Mouse (Mus musculus) neural tube, embryonic 13.5 days (tissue): Measurements from ENCODE around the gene Actn2. TPM values are rescaled to one million over a fixed set of nuclear protein-coding genes. Genes with fewer than 3 reads are reported as not detected.

Experiments used
- ATAC-seq: fragments of 200-750 bp; cut with Nextera tagmentation; 2 replicates; pipeline ENCODE4 v1.8.0; 2017; ENCODE audit warnings: low read depth, mild to moderate bottlenecking, moderate TSS enrichment, moderate library complexity
- H3K27ac ChIP-seq: fragments of 300-500 bp; sonication (generic); replicated peaks from 2 replicates; pipeline ENCODE4 v1.5.1; 2015; ENCODE audit warnings: moderate library complexity, mild to moderate bottlenecking, inconsistent platforms
- H3K27me3 ChIP-seq: fragments of 300-500 bp; sonication (generic); 2 replicates; pipeline ENCODE4 v1.6.1; 2015; ENCODE audit warnings: mild to moderate bottlenecking, inconsistent platforms
- H3K36me3 ChIP-seq: fragments of 300-500 bp; sonication (generic); 2 replicates; pipeline ENCODE4 v1.6.1; 2015; ENCODE audit warnings: mild to moderate bottlenecking, inconsistent platforms
- H3K4me1 ChIP-seq: fragments of 300-500 bp; sonication (generic); replicated peaks from 2 replicates; pipeline ENCODE4 v1.6.1; 2015; ENCODE audit warnings: inconsistent platforms
- H3K4me2 ChIP-seq: fragments of 300-500 bp; sonication (generic); 2 replicates; pipeline ENCODE4 v1.6.1; 2015; ENCODE audit warnings: inconsistent platforms, mild to moderate bottlenecking, moderate library complexity
- H3K4me3 ChIP-seq: fragments of 300-500 bp; sonication (generic); 2 replicates; pipeline ENCODE4 v1.5.1; 2015; ENCODE audit warnings: mild to moderate bottlenecking, inconsistent platforms
- H3K9ac ChIP-seq: fragments of 300-500 bp; sonication (generic); 2 replicates; pipeline ENCODE4 v1.6.1; 2015; ENCODE audit warnings: moderate library complexity, mild to moderate bottlenecking, inconsistent platforms
- H3K9me3 ChIP-seq: fragments of 300-500 bp; sonication (generic); 2 replicates; pipeline ENCODE4 v1.6.1; 2016; ENCODE audit warnings: inconsistent platforms
- WGBS: fragments of 180-500 bp; shearing (Covaris S2); methylation state at CpG from one replicate; pipeline ENCODE4 v1.1.7; 2015; 5-methylcytosine and 5-hydroxymethylcytosine counted together
- polyA plus RNA-seq: library from polyadenylated mRNA; unstranded; fragments of >200 nt; fragmentation: Nextera tagmentation; extraction: Ambion mirVana; gene quantifications from 2 replicates; pipeline ENCODE4 v1.2.1, GENCODE M21; 2015

Actn2 gene
- polyA plus RNA-seq, 1 experiment from 2014 or later = 9.7 TPM

- H3K4me2 ChIP-seq = no peak overlapping the region
- no peaks in the 10 kb centered on the region for H3K27me3 ChIP-seq
- no peak overlapping the region for H3K4me3 ChIP-seq
- 78% methylated on average over 4 of the region's 4 CpGs for WGBS
- H3K36me3 ChIP-seq = no peaks in the 10 kb centered on the region
- peaks cover 8% of the 10 kb centered on the region; the same call in 1 of the 2 replicates for H3K4me1 ChIP-seq
- no peaks in the 10 kb centered on the region for H3K9me3 ChIP-seq
- no peak overlapping the region for H3K27ac ChIP-seq
- ATAC-seq = no peak
- H3K9ac ChIP-seq = no peak overlapping the region
These were observed 29.2 kb downstream of the Actn2 start for GRCm38 (mm10) chr13:12311371-12311770.

DNA sequence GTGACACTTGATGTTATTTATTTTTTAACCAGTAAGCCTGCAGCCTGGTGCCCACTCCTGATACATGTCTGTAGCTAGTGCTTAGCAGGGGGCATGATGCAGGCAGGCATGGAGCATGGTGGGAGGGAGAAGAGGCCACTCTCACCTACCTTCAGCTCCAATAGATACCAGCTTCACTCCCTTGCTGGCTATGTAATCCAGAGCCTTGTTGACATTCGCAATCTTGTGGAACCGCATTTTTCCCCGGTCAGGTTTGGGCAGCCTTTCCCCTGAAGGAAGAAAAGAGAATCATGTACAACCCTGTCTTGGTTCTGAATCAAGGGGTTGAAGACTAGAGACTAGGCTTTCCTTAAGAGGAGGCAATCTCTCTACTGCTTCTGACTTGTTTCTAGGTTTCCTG, 31.1 kb downstream of the Actn2 start:
- Histone ChIP-seq H3K27ac (no peak overlapping the region), H3K36me3 (no peaks in the 10 kb centered on the region), H3K4me2 (no peak overlapping the region), H3K4me1 (peaks cover 8% of the 10 kb centered on the region; the same call in 1 of the 2 replicates), H3K9ac (no peak overlapping the region), H3K9me3 (no peaks in the 10 kb centered on the region), H3K27me3 (no peaks in the 10 kb centered on the region), H3K4me3 (no peak overlapping the region)
- WGBS = 95% methylated on average over 3 of the region's 3 CpGs
- no peak for ATAC-seq

DNA sequence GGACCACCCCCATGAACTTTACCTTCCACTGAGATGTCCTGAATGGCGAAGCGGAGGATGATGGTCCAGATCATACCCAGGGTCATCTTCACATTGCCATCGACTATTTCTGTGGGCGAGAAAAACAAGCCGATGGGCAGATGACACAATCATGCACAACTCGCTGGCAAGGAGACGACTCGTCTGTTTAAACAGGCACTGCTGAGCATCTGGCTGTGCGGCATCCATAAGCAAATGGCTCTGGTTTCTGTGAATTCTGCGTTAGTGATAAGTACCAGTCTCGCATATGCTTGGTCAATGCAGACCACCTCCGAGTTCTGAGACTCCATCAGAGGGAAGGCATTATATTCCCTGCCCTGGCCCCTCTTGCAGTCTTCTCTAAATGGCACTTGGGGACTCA, 31.7 kb downstream of the Actn2 start:
- no peak for ATAC-seq
- no peak overlapping the region for H3K4me3 ChIP-seq
- no peaks in the 10 kb centered on the region for H3K9me3 ChIP-seq
- peaks cover 8% of the 10 kb centered on the region; the same call in 1 of the 2 replicates for H3K4me1 ChIP-seq
- H3K27ac ChIP-seq = no peak overlapping the region
- H3K27me3 ChIP-seq = no peaks in the 10 kb centered on the region
- no peak overlapping the region for H3K9ac ChIP-seq
- no peaks in the 10 kb centered on the region for H3K36me3 ChIP-seq
- WGBS = 93% methylated on average over 12 of the region's 12 CpGs
- H3K4me2 ChIP-seq = no peak overlapping the region

GRCm38 (mm10) chr13:12308473-12308872, 32.1 kb downstream of the Actn2 start:
- H3K4me3 ChIP-seq = no peak overlapping the region
- no peak overlapping the region for H3K4me2 ChIP-seq
- WGBS = 85% methylated on average over 8 of the region's 8 CpGs
- H3K4me1 ChIP-seq = peaks cover 8% of the 10 kb centered on the region; the same call in 1 of the 2 replicates
- H3K36me3 ChIP-seq = no peaks in the 10 kb centered on the region
- no peaks in the 10 kb centered on the region for H3K9me3 ChIP-seq
- no peak overlapping the region for H3K9ac ChIP-seq
- no peaks in the 10 kb centered on the region for H3K27me3 ChIP-seq
- no peak overlapping the region for H3K27ac ChIP-seq
- no peak for ATAC-seq

- ATAC-seq = no peak
- H3K27me3 ChIP-seq = no peaks in the 10 kb centered on the region
These were observed 33.3 kb downstream of the Actn2 start for GRCm38 (mm10) chr13:12307286-12307685.

GRCm38 (mm10) chr13:12305540-12305939, 35.0 kb downstream of the Actn2 start:
- Histone ChIP-seq H3K27ac (no peak overlapping the region), H3K36me3 (no peaks in the 10 kb centered on the region), H3K4me3 (no peak overlapping the region), H3K9me3 (no peaks in the 10 kb centered on the region), H3K27me3 (no peaks in the 10 kb centered on the region), H3K9ac (no peak overlapping the region), H3K4me2 (no peak overlapping the region), H3K4me1 (no peaks in the 10 kb centered on the region)
- no peak for ATAC-seq
- 90% methylated on average over 8 of the region's 8 CpGs for WGBS

More at GRCm38 (mm10) chr13:12307286-12307685, 33.3 kb downstream of the Actn2 start:
- Histone ChIP-seq H3K4me3 (no peak overlapping the region), H3K36me3 (no peaks in the 10 kb centered on the region), H3K9me3 (no peaks in the 10 kb centered on the region), H3K4me2 (no peak overlapping the region), H3K9ac (no peak overlapping the region), H3K27ac (no peak overlapping the region), H3K4me1 (peaks cover 6% of the 10 kb centered on the region; the same call in 1 of the 2 replicates)
- 80% methylated on average over 4 of the region's 4 CpGs for WGBS

DNA sequence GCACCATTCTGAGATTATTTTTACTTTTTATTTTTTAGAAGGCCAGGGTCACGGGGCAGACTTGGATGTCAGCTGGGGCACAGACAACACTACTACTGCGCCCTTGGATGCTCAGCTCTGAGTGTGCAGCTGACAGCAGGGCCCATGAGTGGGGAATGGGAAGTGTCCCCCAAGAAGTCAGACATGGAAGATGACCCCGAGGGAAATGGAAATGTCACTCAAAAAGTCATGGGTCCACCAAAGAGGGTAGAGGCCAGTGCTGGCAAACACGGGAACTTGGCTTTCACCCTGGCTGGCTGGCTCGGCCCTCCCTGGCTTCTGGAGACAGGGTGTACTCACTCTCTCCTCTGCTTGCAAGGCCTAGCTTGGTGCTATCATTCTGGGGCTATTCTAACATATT, 35.6 kb downstream of the Actn2 start:
- no peak overlapping the region for H3K27ac ChIP-seq
- ATAC-seq = no peak
- no peak overlapping the region for H3K9ac ChIP-seq
- H3K4me3 ChIP-seq = no peak overlapping the region
- no peaks in the 10 kb centered on the region for H3K9me3 ChIP-seq
- no peaks in the 10 kb centered on the region for H3K4me1 ChIP-seq
- no peak overlapping the region for H3K4me2 ChIP-seq
- WGBS = 90% methylated on average over 5 of the region's 5 CpGs
- no peaks in the 10 kb centered on the region for H3K36me3 ChIP-seq
- no peaks in the 10 kb centered on the region for H3K27me3 ChIP-seq

DNA sequence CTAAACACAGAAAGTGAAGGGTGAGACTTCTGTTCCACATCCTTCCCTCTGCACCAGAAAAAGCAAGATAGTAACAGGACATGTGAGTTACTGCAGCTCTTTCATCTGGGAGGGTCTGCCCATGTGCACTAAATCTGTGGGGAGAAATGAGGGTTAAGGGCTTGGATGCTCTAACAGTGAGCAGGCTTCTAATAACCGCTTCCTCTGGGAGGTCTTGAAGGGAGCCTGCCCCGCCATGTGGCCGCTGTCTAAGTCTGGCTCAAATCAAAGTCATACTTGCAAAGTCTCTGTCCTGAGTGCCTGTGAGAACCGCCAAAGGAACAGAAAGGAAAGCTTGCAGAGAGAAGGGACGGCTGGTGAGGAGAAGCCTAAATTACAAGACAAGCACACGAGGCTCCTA, 42.8 kb downstream of the Actn2 start:
- Histone ChIP-seq H3K4me3 (no peak overlapping the region), H3K36me3 (no peaks in the 10 kb centered on the region), H3K27ac (no peak overlapping the region), H3K9me3 (no peaks in the 10 kb centered on the region), H3K27me3 (no peaks in the 10 kb centered on the region), H3K4me1 (no peaks in the 10 kb centered on the region), H3K4me2 (no peak overlapping the region), H3K9ac (no peak overlapping the region)
- 84% methylated on average over 6 of the region's 6 CpGs for WGBS
- ATAC-seq = no peak

DNA sequence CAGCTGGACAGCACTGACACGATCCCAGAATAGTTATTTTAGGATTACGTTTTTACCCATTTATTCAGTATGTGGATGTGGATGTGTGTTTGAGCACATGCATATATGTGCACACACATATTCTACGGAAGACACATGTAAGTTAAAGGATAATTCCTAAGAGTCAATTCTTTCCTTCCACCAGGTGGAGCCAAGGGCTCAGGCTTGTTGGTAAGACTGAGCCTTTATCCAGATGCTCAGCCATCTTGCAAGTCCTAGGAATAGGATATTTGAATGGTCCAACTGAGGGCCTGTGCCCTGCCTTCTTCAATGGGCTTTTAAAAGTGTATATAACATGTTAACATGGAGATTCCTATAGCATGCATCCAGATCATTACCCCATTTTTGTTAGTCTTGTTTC, 43.9 kb downstream of the Actn2 start:
- no peak for ATAC-seq
- H3K9ac ChIP-seq = no peak overlapping the region
- no peaks in the 10 kb centered on the region for H3K36me3 ChIP-seq

DNA sequence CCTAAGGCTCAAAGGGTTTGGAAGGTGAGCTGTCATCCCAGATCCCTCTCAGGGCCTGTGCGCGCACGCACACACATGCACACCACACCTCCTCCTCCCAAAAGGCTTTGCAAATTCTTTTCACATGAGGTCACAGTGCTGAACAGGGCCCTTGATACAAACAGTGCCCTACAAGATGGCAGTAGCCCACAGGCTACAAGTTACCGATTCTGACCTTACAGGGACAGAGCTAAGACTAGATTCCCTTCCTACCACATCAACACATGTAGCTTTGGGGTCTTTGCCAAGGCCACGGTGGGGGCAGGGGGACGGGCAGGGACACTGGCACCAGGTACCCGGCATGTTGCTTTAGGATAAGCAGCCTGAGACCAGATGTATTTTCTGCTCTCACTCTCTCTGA, 46.8 kb downstream of the Actn2 start:
- Histone ChIP-seq H3K9ac (no peak overlapping the region), H3K27ac (no peak overlapping the region), H3K4me2 (no peak overlapping the region), H3K27me3 (no peaks in the 10 kb centered on the region), H3K9me3 (no peaks in the 10 kb centered on the region), H3K36me3 (no peaks in the 10 kb centered on the region), H3K4me1 (no peaks in the 10 kb centered on the region), H3K4me3 (no peak overlapping the region)
- WGBS = 93% methylated on average over 7 of the region's 7 CpGs
- no peak for ATAC-seq

More for the DNA sequence above, 43.9 kb downstream of the Actn2 start:
- Histone ChIP-seq H3K27ac (no peak overlapping the region), H3K4me1 (no peaks in the 10 kb centered on the region), H3K9me3 (no peaks in the 10 kb centered on the region), H3K4me3 (no peak overlapping the region), H3K4me2 (no peak overlapping the region), H3K27me3 (no peaks in the 10 kb centered on the region)
- 96% methylated on average over 3 of the region's 3 CpGs for WGBS

DNA sequence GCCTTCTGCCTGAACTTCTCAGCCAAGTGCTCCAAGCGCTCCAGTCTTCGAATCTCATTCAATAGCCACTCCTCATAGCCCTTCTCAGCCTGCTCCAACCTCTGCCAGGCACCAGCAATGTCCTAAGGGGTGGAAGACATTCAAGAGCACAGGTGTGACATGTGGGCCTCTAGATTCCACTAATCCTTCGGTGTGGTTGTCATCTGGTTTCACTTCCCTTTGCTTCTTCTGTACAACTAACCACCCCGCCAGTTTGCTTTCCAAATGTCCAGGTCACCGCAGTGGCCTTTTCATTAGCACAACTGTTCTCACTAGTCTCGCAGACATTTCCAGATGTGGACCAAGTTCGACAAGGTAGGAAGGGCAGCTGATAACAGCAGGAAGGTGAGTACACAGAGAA, 49.9 kb downstream of the Actn2 start:
- no peak overlapping the region for H3K4me2 ChIP-seq

GRCm38 (mm10) chr13:12284528-12284927, 56.0 kb downstream of the Actn2 start:
- Histone ChIP-seq H3K4me1 (no peaks in the 10 kb centered on the region), H3K9me3 (no peaks in the 10 kb centered on the region), H3K36me3 (no peaks in the 10 kb centered on the region), H3K9ac (no peak overlapping the region), H3K4me2 (no peak overlapping the region), H3K27me3 (no peaks in the 10 kb centered on the region), H3K4me3 (no peak overlapping the region), H3K27ac (no peak overlapping the region)
- 95% methylated on average over 11 of the region's 11 CpGs for WGBS
- ATAC-seq = no peak

More for the DNA sequence above, 49.9 kb downstream of the Actn2 start:
- ATAC-seq = no peak
- Histone ChIP-seq H3K9me3 (no peaks in the 10 kb centered on the region), H3K27ac (no peak overlapping the region), H3K27me3 (no peaks in the 10 kb centered on the region), H3K36me3 (no peaks in the 10 kb centered on the region), H3K9ac (no peak overlapping the region), H3K4me3 (no peak overlapping the region), H3K4me1 (no peaks in the 10 kb centered on the region)
- WGBS = 91% methylated on average over 7 of the region's 7 CpGs

GRCm38 (mm10) chr13:12283826-12284225, 56.7 kb downstream of the Actn2 start:
- Histone ChIP-seq H3K27me3 (no peaks in the 10 kb centered on the region), H3K4me3 (no peak overlapping the region), H3K36me3 (no peaks in the 10 kb centered on the region), H3K9ac (no peak overlapping the region), H3K4me2 (no peak overlapping the region), H3K9me3 (no peaks in the 10 kb centered on the region), H3K27ac (no peak overlapping the region), H3K4me1 (no peaks in the 10 kb centered on the region)
- no peak for ATAC-seq
- 88% methylated on average over 3 of the region's 3 CpGs for WGBS
